Mouse (Mus musculus) natural killer cell, adult 2 months (primary cell): ENCODE data around the gene Plcd1.
A peak's percentile ranks its signal among the peaks of the same experiment; 100 is the strongest.

Experiments used
- DNase-seq, 2 experiments: peaks; one replicate each; pipeline ENCODE4 v3.0.0; 2022; ENCODE audit warnings: low spot score in 2 of 2

Plcd1 gene

DNA sequence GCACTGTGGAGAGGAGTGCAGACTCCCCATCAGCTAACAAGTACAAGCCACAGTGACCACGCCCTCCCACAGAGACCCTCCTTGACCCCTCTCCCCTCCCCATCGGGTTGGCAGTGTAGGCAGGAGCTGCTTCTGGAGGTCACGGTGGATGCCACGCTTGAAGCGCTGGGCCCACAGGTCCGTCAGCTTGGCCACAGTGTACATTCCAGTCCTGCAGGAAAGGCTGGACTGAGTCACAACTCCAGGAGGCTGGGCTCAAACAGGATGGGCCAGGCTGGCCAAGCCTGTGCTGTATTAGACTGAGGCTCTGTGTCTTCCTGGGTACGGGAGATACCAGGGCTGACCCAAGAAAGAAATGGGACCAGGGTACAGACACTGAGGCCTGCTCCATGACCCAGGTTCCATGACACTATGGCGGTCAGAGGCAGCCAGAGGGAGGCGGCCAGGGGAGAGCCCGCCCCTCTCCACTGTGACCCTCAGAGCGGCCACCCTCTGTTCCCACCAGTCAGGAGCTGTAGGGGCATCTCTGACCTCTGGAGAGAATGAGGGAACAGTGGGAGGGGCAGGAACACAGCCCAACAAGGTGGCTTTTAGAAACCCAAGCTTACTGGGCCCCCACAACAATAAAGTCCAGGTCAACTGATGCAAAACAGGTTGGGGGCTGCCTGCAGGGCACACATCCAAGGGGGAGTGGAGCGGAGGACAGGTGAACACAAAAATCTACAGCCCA lies 1.6 kb downstream of the Plcd1 start:
- DNase-seq: no peak

- no peak for DNase-seq
Observed at GRCm38 (mm10) chr9:119090462-119090861, 2.8 kb downstream of the Plcd1 start.

- no peak for DNase-seq
Observed at GRCm38 (mm10) chr9:119089437-119089836, 3.9 kb downstream of the Plcd1 start.

DNA sequence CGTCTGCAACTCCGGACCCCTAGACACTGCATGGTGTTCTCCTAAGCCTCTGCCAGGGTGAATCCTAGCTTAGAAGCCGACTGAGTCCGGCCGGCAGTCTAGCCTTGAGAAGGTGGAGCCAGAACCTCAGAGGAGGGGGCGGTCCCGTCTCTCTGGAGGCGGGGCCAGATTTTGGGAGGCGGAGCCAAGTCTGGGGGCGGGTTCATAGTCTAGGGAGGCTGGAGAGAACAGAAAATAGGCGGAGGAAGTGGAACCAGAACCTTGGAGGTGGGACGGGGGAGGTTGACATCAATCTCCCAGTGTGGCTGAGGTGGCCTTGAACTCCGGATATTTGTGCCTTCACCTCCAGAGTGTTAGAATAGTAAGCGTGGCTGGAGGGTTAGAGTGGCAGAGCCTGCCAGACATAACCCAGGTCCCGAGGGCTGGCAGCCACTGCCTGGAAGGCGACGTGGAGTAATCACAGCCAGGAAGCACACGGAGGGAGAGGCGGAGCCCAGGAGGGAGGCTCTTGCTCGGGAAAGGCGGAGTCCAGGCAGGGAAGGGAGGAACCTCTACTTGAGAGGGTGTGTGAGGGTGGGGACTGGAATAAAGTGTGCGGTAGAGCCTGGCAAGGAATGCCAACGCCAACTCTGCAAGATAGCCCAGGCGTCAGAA lies 5.0 kb downstream of the Plcd1 start:
- peak; percentile 61 to 74 for DNase-seq

DNA sequence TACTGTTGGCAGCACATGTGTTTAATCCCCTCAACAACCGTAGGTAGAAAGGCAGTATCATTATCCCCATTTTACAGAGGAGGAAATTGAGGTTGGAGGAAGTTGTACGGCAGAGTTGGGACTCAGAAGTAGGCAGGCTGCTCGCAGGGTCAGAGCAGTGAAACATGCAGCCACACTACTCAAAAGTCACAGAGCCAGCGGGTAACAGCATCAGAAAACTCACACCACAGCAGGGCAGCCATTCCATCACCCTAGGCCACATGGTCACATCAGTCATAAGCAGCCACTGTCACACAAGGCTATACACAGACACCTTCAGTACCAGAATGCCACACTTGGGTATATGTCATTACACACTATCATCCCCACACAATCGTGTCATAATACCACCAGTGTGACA lies 6.0 kb downstream of the Plcd1 start:
- no peak for DNase-seq

GRCm38 (mm10) chr9:119086451-119086850 lies 6.9 kb downstream of the Plcd1 start:
- DNase-seq: no peak

- no peak for DNase-seq
Observed at GRCm38 (mm10) chr9:119083966-119084365, 9.3 kb downstream of the Plcd1 start.

DNA sequence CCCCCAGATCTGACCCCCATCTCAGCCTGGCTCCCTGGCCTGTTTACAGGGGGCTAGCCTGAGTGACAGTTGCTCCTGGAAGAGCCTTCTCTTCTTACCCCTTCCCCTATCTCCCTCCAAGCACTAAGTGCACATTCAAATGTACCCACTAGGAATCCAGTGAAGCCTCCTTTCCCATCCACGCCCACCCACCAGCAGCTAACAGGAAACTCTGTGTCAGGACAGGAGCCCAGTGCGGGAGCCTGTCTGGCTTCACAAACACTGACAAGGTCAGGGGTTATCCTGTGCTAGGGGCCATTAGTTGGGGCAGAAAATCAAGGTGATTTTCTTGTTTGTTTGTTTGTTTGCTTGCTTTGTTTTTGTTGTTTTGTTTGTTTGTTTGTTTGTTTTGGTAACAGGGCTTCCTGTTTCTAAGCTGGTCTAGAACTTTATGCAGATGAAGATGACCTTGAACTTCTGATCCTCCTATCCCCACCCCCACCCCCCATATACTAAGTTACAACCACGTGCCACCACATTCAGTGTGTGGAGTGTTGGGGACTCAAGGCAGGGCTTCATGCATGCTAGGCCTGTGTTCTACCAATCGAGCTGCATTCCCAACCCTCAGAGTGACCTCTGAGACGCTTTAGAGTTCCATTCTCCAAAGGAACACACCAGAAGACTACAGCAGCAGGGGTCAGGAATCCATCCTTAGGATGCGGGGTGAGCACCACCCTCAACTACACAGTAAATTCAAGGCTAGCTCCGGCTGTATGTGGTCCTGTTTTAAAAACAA lies 10.5 kb downstream of the Plcd1 start:
- no peak for DNase-seq

DNA sequence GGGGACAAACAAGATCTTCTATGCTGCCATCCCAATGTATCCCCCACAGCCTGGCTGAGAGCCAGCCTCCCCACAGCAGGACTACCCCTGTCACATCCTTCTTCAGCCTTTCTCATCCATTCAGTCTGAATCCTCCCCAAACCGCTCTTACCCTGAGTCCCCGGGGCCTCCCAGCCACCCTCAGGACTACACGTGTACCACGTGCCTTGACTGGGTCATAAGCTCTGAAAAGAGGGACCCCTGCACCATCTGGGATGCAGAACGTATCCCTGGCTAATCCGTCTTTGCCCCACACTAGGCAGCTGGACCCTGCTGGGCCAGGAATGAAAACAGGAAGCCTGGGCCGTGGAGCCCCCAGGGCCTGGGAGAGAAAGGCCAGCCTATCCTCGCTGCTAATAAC lies 11.3 kb downstream of the Plcd1 start:
- no peak for DNase-seq

- DNase-seq: no peak
Observed at GRCm38 (mm10) chr9:119080040-119080675, 13.1 kb downstream of the Plcd1 start.

- DNase-seq: no peak
Observed at GRCm38 (mm10) chr9:119075685-119076084, 17.6 kb downstream of the Plcd1 start.

- no peak for DNase-seq
Observed at GRCm38 (mm10) chr9:119073184-119073895, 20.0 kb downstream of the Plcd1 start.

- no peak for DNase-seq
Observed at GRCm38 (mm10) chr9:119071786-119072185, 21.5 kb downstream of the Plcd1 start.

DNA sequence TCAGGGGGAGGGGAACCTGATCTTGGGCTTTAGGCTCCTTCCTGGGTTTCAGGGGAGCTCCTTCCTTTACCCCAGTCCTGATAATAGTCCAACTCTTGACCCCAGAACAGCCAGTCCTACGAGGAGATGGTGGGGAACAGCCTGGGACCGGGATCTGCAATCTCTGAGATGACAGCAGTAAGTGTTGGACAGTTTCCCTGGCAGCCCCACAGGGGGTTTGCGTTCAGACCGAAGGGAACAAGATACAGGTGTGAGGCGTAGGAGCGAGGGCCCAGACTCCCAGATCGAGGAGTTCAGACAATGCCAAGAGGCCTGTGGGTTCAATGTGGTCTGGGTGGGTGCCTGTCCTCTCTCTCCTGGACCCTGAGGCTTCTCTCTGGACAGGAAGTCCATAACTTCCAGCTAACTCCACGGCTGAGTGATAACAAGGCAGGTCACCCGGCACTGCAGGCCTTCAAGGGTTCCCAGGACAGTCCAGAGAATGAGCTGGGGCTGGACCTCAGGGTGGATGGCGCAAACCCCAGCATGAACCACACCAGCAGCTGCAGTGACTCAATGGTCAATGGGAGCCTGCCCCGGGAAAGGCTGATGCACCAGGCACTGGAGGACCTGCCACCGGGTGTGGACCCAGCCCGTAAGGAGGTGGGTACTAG lies 23.0 kb downstream of the Plcd1 start:
- DNase-seq: no peak

DNA sequence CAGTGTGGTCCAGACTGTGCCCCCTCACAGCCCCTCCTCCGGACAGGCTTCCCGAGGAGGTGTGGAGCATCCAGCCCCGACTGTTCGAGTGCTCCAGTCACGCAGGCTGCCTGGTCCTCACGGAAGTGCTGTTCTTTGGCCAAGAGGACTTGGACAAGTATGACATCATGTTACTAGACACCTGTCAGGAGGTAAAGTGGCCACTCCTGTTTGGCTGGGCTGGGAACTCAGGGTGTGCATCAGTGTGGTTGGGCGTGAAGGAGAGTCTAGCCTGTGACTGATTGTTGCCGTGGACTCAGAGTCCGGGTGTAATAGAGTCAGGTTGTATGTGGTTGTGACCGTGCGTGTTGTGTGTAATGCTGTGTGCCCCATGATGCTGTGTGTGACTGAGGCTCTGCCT lies 25.0 kb downstream of the Plcd1 start:
- no peak for DNase-seq

DNA sequence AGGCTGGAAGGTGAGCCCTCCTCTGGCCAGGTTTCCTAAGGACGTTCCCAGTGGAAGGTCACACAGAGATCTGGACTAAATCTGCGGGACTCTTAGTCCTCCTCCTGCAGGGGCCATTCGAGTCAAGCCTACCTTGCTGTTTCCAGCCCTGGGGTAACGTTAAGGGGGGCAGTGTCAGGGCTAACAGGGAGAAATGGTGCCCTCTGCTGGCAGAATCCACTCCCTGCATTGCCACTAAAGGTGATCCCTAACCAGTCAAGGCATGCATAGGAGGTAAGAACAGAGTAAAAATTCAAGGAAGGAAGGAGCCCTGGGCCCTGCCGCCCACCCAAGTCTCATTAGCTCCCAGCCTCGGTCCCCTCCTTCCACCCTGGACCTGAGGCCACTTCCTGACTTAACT lies 25.7 kb downstream of the Plcd1 start:
- DNase-seq: peak in 1 of 2 experiments; percentile 47

DNA sequence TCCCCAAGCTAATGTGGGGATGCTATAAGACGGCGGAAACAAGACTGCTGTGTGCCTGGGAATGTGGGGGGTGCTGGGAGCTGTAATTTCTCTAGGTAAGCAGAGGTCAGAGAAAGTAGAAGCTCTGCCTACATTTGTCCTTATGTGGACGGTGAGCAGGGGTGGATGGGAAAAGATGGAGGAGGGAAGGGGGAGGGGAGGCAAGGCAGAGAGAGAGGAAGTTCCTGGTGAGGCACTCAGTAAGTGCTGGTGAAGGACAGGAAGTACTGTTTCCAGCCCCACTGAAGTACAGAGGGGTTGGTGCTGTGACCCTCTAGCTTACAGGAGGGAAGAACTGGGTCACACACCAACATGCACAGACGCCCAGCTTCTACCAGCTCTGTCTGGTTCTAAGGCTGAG lies 29.0 kb downstream of the Plcd1 start:
- DNase-seq: no peak

- no peak for DNase-seq
Observed at GRCm38 (mm10) chr9:119063036-119063644, 30.2 kb downstream of the Plcd1 start.

DNA sequence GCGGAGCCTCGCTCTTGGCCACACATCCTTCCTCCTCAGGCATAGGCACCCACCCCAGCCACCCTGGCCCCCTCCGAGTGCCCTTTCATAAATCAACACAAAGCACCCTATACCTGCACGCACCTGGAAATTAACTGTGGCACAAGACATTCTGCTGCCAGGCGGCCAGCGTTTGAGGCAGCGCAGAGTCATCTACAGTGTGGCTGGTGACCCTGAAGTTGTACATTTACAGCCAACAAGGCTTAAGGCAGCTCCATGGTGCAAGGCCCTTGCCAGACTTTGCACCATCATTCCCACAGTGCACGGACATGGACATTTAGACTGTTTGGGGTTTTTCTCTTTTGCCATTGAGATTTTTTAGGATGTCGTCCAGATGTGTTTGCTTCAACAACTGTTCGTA lies 32.6 kb downstream of the Plcd1 start:
- DNase-seq: no peak

DNA sequence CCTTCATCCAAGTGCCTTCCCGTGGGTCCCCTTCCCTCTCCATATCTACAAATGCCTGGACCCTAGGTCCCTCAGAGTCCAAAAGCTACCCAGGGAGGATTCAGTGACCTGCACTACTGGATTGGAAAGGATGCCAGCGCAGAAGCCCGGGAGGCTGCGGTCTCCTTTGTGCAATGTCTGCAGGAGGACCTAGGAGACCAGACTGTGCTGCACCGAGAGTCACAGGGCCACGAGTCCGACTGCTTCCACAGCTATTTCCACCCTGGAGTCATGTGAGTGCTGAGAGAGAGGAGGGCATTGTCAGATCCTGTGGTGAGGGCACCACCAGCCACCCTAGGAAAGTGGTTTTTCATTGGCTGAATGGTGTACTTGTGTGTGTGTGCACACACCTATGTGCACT lies 35.1 kb downstream of the Plcd1 start:
- no peak for DNase-seq

DNA sequence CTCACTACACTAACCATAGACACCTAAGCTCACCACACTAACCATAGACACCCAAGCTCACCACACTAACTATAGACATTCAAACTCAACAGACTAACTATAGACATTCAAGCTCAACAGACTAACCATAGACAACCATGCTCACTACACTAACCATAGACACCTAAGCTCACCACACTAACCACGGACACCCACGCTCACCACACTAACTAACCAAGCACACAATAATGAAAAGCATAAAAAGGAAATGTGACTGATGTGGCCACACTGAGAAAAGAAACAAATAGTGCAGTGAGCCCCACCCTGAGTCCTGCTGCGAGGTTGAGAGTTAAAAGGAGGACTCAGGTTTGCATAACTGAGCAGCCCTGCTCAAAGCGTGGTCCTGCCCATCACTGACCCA lies 38.0 kb downstream of the Plcd1 start:
- DNase-seq: peak in 1 of 2 experiments; percentile 8
